Mouse (Mus musculus): ENCODE results near the gene Tmem69. TPM values are rescaled to one million over a fixed set of nuclear protein-coding genes. Genes with fewer than 3 reads are reported as not detected.

Tmem69 gene
- total RNA-seq (2022): 10 to 100 TPM; 31.5 to 34.6 (median 32.0) TPM

- peak; percentile 79 for DNase-seq (ENCODE audit: low spot score)
Measured at GRCm38 (mm10) chr4:116555413-116556300, at the start of gene Tmem69. Tmem69 (minus strand) TSS chr4:116555936.

- peak; percentile 87 for DNase-seq (ENCODE audit: low spot score)
Measured at GRCm38 (mm10) chr4:116596978-116597881, 41.5 kb upstream of the Tmem69 start.

- DNase-seq (ENCODE audit: low spot score): no peak
Measured at GRCm38 (mm10) chr4:116596379-116596778, 40.6 kb upstream of the Tmem69 start, which contains the start of gene Ccdc17. Ccdc17 (plus strand) TSS chr4:116596654.

- no peak for DNase-seq (ENCODE audit: low spot score)
Measured at GRCm38 (mm10) chr4:116595793-116596192, 40.1 kb upstream of the Tmem69 start.

- no peak for DNase-seq (ENCODE audit: low spot score)
Measured at GRCm38 (mm10) chr4:116558151-116558882, 2.6 kb upstream of the Tmem69 start.

GRCm38 (mm10) chr4:116557306-116558121 is 1.8 kb upstream of the Tmem69 start, which contains the start of gene Gpbp1l1:
Gpbp1l1 (plus strand) TSS chr4:116557658.
- DNase-seq (ENCODE audit: low spot score): peak; percentile 95

- DNase-seq (ENCODE audit: low spot score): peak; percentile 95
Measured at GRCm38 (mm10) chr4:116556561-116557305, 997 bp upstream of the Tmem69 start.

GRCm38 (mm10) chr4:116553035-116553434 is 2.7 kb downstream of the Tmem69 start:
- no peak for DNase-seq (ENCODE audit: low spot score)

GRCm38 (mm10) chr4:116550432-116550831 is 5.3 kb downstream of the Tmem69 start:
- no peak for DNase-seq (ENCODE audit: low spot score)

- DNase-seq (ENCODE audit: low spot score): no peak
Measured at GRCm38 (mm10) chr4:116537737-116538136, 18.0 kb downstream of the Tmem69 start.

GRCm38 (mm10) chr4:116536351-116536750 is 19.4 kb downstream of the Tmem69 start:
- DNase-seq (ENCODE audit: low spot score): no peak

- no peak for DNase-seq (ENCODE audit: low spot score)
Measured at GRCm38 (mm10) chr4:116531109-116531508, 24.6 kb downstream of the Tmem69 start.

- peak; percentile 91 for DNase-seq (ENCODE audit: low spot score)
Measured at GRCm38 (mm10) chr4:116507425-116508218, 48.1 kb downstream of the Tmem69 start, which contains the start of gene Ipp. Ipp (plus strand) TSS chr4:116507549.

GRCm38 (mm10) chr4:116506886-116507424 is 48.8 kb downstream of the Tmem69 start:
- DNase-seq (ENCODE audit: low spot score): no peak

Data from heart, adult 8-10 months (tissue).